14 mouse cellular contexts compared by ENCODE assay signal in the genomic region with DNA sequence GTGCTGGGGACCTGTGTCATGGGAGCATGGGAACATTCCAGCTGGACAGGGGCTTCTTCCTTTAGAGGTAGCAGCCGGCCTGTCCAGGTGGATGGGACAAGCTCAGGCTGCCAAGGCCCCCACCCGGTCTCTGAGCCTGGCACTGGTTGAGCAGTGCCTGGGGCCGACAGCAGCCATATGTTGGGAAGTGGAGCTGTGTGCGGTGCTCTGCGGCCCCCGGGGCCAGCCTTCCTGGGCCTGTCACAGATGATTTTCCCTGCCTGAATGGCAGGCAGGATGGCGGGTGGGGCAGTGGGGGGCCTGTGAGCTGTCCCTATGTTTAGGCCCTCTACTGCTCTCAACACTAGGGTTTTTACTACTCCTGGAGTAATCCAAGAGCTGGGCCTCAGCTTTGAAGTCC. TPM values are rescaled to one million over a fixed set of nuclear protein-coding genes. Genes with fewer than 3 reads are reported as not detected.
DNase-seq lines count a peak whose midpoint lies in the region; ATAC-seq lines count a peak whose summit lies in the region.
"Had no signal": no experiment of that assay in that cellular context is flagged by ENCODE, and none has a peak within 500 bp of the region (broad histone marks: within the 10 kb centered on the region; RNA-seq: fewer than 3 reads in every experiment).

No protein-coding gene starts in this region.

- ATAC-seq in granulocyte monocyte progenitor cell, adult 5-6 weeks (replicated peaks; ENCODE audit: poor library complexity, severe bottlenecking), result no peak
- ATAC-seq: forebrain, embryonic 15.5 days; intestine, embryonic 15.5 days; lung, postnatal 0 days had no signal

- intact Hi-C loops in left cerebral cortex, postnatal 4 days (cut with DNase I), result no loop called here

- peak; percentile 89 for DNase-seq in left cerebral cortex, postnatal 4 days
- no peak for DNase-seq in left cerebral cortex, adult 18-20 months (ENCODE audit: low spot score in 2 of 2)
- peak; percentile 96 for DNase-seq in brain, adult 2 months (ENCODE audit: low read depth, low spot score)
- DNase-seq in cerebellum, adult 11-12 months, result peak; percentile 96
- DNase-seq in cerebellum, postnatal 36 days, result peak; percentile 78 to 88
- no peak for DNase-seq in right cerebral cortex, postnatal 14 days
- DNase-seq: heart, adult 2 months; heart, postnatal 10 days; right cerebral cortex, postnatal 25 days had no signal

RNA-seq across cellular contexts. Expression of gene A930017K11Rik, which starts 3.8 kb away (rescaled TPM):
- total RNA-seq in left cerebral cortex, postnatal 4 days (2021), result not detected
- total RNA-seq in left cerebral cortex, adult 18-20 months (2021), result under 1 TPM; 0.37 to 0.65 TPM
- total RNA-seq in granulocyte monocyte progenitor cell, adult 5-6 weeks (2014; fragmentation: Nextera tagmentation), result not detected in 2 replicates
- total RNA-seq in granulocyte monocyte progenitor cell, adult 5-6 weeks (2017), result not detected in 2 replicates
- total RNA-seq: heart, postnatal 10 days had no signal

RNA-seq across cellular contexts. Expression of gene Nhlrc4, which starts 11.4 kb away (rescaled TPM):
- total RNA-seq in left cerebral cortex, postnatal 4 days (2021), result not detected
- total RNA-seq in left cerebral cortex, adult 18-20 months (2021), result under 1 TPM; 0.54 to 0.98 TPM
- total RNA-seq in granulocyte monocyte progenitor cell, adult 5-6 weeks (2014; fragmentation: Nextera tagmentation), result not detected in 2 replicates
- total RNA-seq in granulocyte monocyte progenitor cell, adult 5-6 weeks (2017), result not detected in 2 replicates
- total RNA-seq: heart, postnatal 10 days; megakaryocyte-erythroid progenitor cell, adult 5-6 weeks had no signal

RNA-seq across cellular contexts. Expression of gene Pigq, which starts 11.5 kb away (rescaled TPM):
- 100 to 1,000 TPM in 1 of 2 experiments, 10 to 100 TPM in 1; 87.1 to 104 TPM for total RNA-seq in left cerebral cortex, postnatal 4 days (2021)
- total RNA-seq in left cerebral cortex, adult 18-20 months (2021), result 100 to 1,000 TPM; 103 to 113 TPM
- total RNA-seq in granulocyte monocyte progenitor cell, adult 5-6 weeks (2014; fragmentation: Nextera tagmentation), result 63.5 and 87.9 TPM in 2 replicates
- total RNA-seq in granulocyte monocyte progenitor cell, adult 5-6 weeks (2017), result 32.4 and 37.1 TPM in 2 replicates

RNA-seq across cellular contexts. Expression of gene Capn15, which starts 29.4 kb away (rescaled TPM):
- total RNA-seq in left cerebral cortex, postnatal 4 days (2021), result 10 to 100 TPM; 42.2 to 45.9 TPM
- 10 to 100 TPM; 50.6 to 51.4 TPM for total RNA-seq in left cerebral cortex, adult 18-20 months (2021)
- 12.5 and 16.4 TPM in 2 replicates for total RNA-seq in granulocyte monocyte progenitor cell, adult 5-6 weeks (2014; fragmentation: Nextera tagmentation)
- total RNA-seq in granulocyte monocyte progenitor cell, adult 5-6 weeks (2017), result 3.2 and 5.3 TPM in 2 replicates

RNA-seq across cellular contexts. Expression of gene Rab40c, which starts 36.7 kb away (rescaled TPM):
- total RNA-seq in left cerebral cortex, postnatal 4 days (2021), result 10 to 100 TPM; 47.0 to 47.2 TPM
- 10 to 100 TPM; 41.2 TPM for total RNA-seq in left cerebral cortex, adult 18-20 months (2021)
- total RNA-seq in granulocyte monocyte progenitor cell, adult 5-6 weeks (2014; fragmentation: Nextera tagmentation), result 9.4 and 15.9 TPM in 2 replicates
- 7.2 and 11.8 TPM in 2 replicates for total RNA-seq in granulocyte monocyte progenitor cell, adult 5-6 weeks (2017)

Comparison
In these comparisons a context has a peak if more than half of its experiments do, and no peak if none do; other contexts are left out.
1. DNase-seq: peak in left cerebral cortex, postnatal 4 days (single experiment), brain, adult 2 months (single experiment), cerebellum, adult 11-12 months (single experiment) and cerebellum, postnatal 36 days (2 of 2); none in left cerebral cortex, adult 18-20 months (0 of 2) and right cerebral cortex, postnatal 14 days (single experiment).